Comparison of ENCODE assay signal across 8 mouse cellular contexts in the genomic region with DNA sequence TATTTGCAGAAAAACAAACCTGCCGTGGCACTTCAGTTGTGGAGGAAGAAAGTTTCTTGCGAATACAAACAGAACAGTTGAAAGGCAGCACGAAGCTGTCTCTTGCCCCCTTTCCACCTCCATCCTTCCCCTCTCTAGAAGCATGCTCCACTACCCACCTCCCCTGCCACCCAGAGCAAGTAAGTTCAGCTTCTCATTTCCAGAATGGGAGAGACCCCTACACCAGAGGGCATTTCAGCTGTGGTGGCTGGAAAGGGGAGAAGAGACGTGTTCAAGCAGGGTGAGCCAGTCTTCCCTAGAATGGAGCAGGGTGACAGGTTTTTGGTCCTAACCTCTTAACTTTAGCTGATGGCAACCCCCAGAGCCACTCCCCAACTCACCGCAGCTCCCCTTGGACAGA. TPM values are rescaled to one million over a fixed set of nuclear protein-coding genes. Genes with fewer than 3 reads are reported as not detected.
DNase-seq lines count a peak whose midpoint lies in the region; ATAC-seq and TF ChIP-seq lines count a peak whose summit lies in the region.
"Had no signal": no experiment of that assay in that cellular context is flagged by ENCODE, and none has a peak within 500 bp of the region (broad histone marks: within the 10 kb centered on the region; RNA-seq: fewer than 3 reads in every experiment).

No protein-coding gene starts in this region.

- no peak overlapping the region for H3K27ac ChIP-seq in lung, embryonic 15.5 days
- H3K27ac ChIP-seq in embryonic facial prominence, embryonic 13.5 days: no peak overlapping the region
- no peak overlapping the region for H3K27ac ChIP-seq in intestine, postnatal 0 days (ENCODE audit: low read depth, low read length)
- H3K27ac ChIP-seq in thymus, adult 2 months (ENCODE audit: control insufficient read depth, insufficient read depth, low read length): no peak overlapping the region

- ATAC-seq in lung, embryonic 15.5 days (ENCODE audit: borderline replicate concordance, extremely low read depth, low FRiP score, low TSS enrichment): no peak
- ATAC-seq in embryonic facial prominence, embryonic 13.5 days (ENCODE audit: insufficient number of reproducible peaks, insufficient read depth, low FRiP score, low TSS enrichment, low read depth): no peak
- no peak for ATAC-seq in intestine, postnatal 0 days

- peaks cover 21% of the 10 kb centered on the region for H3K27me3 ChIP-seq in lung, embryonic 15.5 days
- H3K27me3 ChIP-seq in embryonic facial prominence, embryonic 13.5 days: peaks cover 31% of the 10 kb centered on the region; the same call in 1 of the 2 replicates
- H3K27me3 ChIP-seq in intestine, postnatal 0 days (replicated peaks; ENCODE audit: control insufficient read depth, insufficient read depth, low read length): peaks cover 3% of the 10 kb centered on the region; the same call in 1 of the 2 replicates
- H3K27me3 ChIP-seq in thymus, adult 2 months (ENCODE audit: control insufficient read depth, insufficient read depth, low read length): no peaks in the 10 kb centered on the region

- peak overlapping the region; percentile 46 for H3K4me3 ChIP-seq in lung, embryonic 15.5 days
- H3K4me3 ChIP-seq in embryonic facial prominence, embryonic 13.5 days: peak overlapping the region; percentile 60
- H3K4me3 ChIP-seq in intestine, postnatal 0 days (ENCODE audit: low read depth, low read length): peak overlapping the region; percentile 47; the same call in 1 of the 2 replicates
- H3K4me3 ChIP-seq in thymus, adult 2 months (ENCODE audit: control insufficient read depth, insufficient read depth, low read length): no peak overlapping the region

- WGBS in lung, embryonic 15.5 days: 19% methylated on average over 5 of the region's 5 CpGs
- 23% methylated on average over 5 of the region's 5 CpGs for WGBS in embryonic facial prominence, embryonic 13.5 days
- 41% methylated on average over 5 of the region's 5 CpGs for WGBS in intestine, postnatal 0 days
- 31% methylated on average over 5 of the region's 5 CpGs for WGBS in thymus, adult 2 months

- H3K9me3 ChIP-seq in lung, embryonic 15.5 days: no peaks in the 10 kb centered on the region
- no peaks in the 10 kb centered on the region for H3K9me3 ChIP-seq in embryonic facial prominence, embryonic 13.5 days
- H3K9me3 ChIP-seq in intestine, postnatal 0 days (ENCODE audit: control insufficient read depth): no peaks in the 10 kb centered on the region

- TF ChIP-seq POLR2A in thymus, adult 2 months (IDR thresholded peaks at IDR 0.05; ENCODE audit: control insufficient read depth, extremely low read depth, insufficient read depth, low read length, poor library complexity): no peak

- no peak for DNase-seq in lung, postnatal 25 days (ENCODE audit: low spot score)
- DNase-seq in retina, embryonic 14.5 days (ENCODE audit: low spot score): peak; percentile 20
- no peak for DNase-seq in thymus, adult 2 months
- DNase-seq in kidney, adult 9 months: no peak

- no peak for TF ChIP-seq CTCF in intestine, postnatal 0 days (IDR thresholded peaks at IDR 0.05; ENCODE audit: low read depth)
- TF ChIP-seq CTCF in thymus, adult 2 months (IDR thresholded peaks at IDR 0.05; ENCODE audit: borderline replicate concordance, control insufficient read depth, extremely low read depth, insufficient read depth, low read length, poor library complexity): no peak

- H3K4me1 ChIP-seq in lung, embryonic 15.5 days: peaks cover 14% of the 10 kb centered on the region
- peaks cover 13% of the 10 kb centered on the region for H3K4me1 ChIP-seq in embryonic facial prominence, embryonic 13.5 days
- no peaks in the 10 kb centered on the region for H3K4me1 ChIP-seq in intestine, postnatal 0 days (replicated peaks; ENCODE audit: control insufficient read depth, insufficient read depth, low read length)
- no peaks in the 10 kb centered on the region for H3K4me1 ChIP-seq in thymus, adult 2 months (replicated peaks; ENCODE audit: control insufficient read depth, insufficient read depth, low read length)

- H3K9ac ChIP-seq in lung, embryonic 15.5 days: no peak overlapping the region
- H3K9ac ChIP-seq in embryonic facial prominence, embryonic 13.5 days: peak overlapping the region; percentile 75
- no peak overlapping the region for H3K9ac ChIP-seq in intestine, postnatal 0 days (ENCODE audit: low read depth, low read length)

- no peaks in the 10 kb centered on the region for H3K36me3 ChIP-seq in lung, embryonic 15.5 days
- no peaks in the 10 kb centered on the region for H3K36me3 ChIP-seq in embryonic facial prominence, embryonic 13.5 days
- H3K36me3 ChIP-seq in intestine, postnatal 0 days (ENCODE audit: control insufficient read depth, insufficient read depth): no peaks in the 10 kb centered on the region
- no peaks in the 10 kb centered on the region for H3K36me3 ChIP-seq in thymus, adult 2 months (ENCODE audit: control insufficient read depth, insufficient read depth, low read length)

- peak overlapping the region; percentile 91 for H3K4me2 ChIP-seq in lung, embryonic 15.5 days
- H3K4me2 ChIP-seq in embryonic facial prominence, embryonic 13.5 days: peak overlapping the region; percentile 88
- peak overlapping the region; percentile 85 for H3K4me2 ChIP-seq in intestine, postnatal 0 days (replicated peaks; ENCODE audit: low read depth)

RNA-seq across cellular contexts. Expression of gene Gabra1, which starts 1.3 kb away (rescaled TPM):
- 0.36 and 0.89 TPM in 2 replicates for polyA plus RNA-seq in lung, embryonic 15.5 days (2015; fragmentation: Nextera tagmentation; extraction: Ambion mirVana)
- polyA plus RNA-seq in embryonic facial prominence, embryonic 13.5 days (2015; fragmentation: Nextera tagmentation; extraction: Ambion mirVana): 3.5 and 5.8 TPM in 2 replicates
- 1.2 and 1.4 TPM in 2 replicates for polyA plus RNA-seq in intestine, postnatal 0 days (2015; fragmentation: Nextera tagmentation; extraction: Ambion mirVana)
- not detected in 2 replicates for polyA plus RNA-seq in thymus, adult 2 months (2012; rRNA removed)
- polyA plus RNA-seq: small intestine, adult 2 months had no signal
